Mouse (Mus musculus) left cerebral cortex, adult 9 months (tissue): Measurements from ENCODE around the gene Fgfr2.

Experiments used
- DNase-seq, 2 experiments: peaks; one replicate each; pipeline ENCODE4 v3.0.0; 2022; ENCODE audit warnings: low spot score in 2 of 2

The Fgfr2 gene

GRCm38 (mm10) chr7:133041784-133042183 lies 81.4 kb downstream of the Fgfr2 start:
- no peak for DNase-seq

GRCm38 (mm10) chr7:133040688-133041345 lies 82.3 kb downstream of the Fgfr2 start:
- no peak for DNase-seq

- peak in 1 of 2 experiments; percentile 48 for DNase-seq
These were observed 83.4 kb downstream of the Fgfr2 start for GRCm38 (mm10) chr7:133039556-133040255.

- DNase-seq, result no peak
These were observed 85.5 kb downstream of the Fgfr2 start for GRCm38 (mm10) chr7:133037618-133038017.

- no peak for DNase-seq
These were observed 85.9 kb downstream of the Fgfr2 start for GRCm38 (mm10) chr7:133037217-133037616.

- DNase-seq, result no peak
These were observed 87.2 kb downstream of the Fgfr2 start for GRCm38 (mm10) chr7:133035901-133036300.

GRCm38 (mm10) chr7:133032589-133033203 lies 90.5 kb downstream of the Fgfr2 start:
- DNase-seq, result peak in 1 of 2 experiments; percentile 64

- DNase-seq, result no peak
These were observed 93.6 kb downstream of the Fgfr2 start for GRCm38 (mm10) chr7:133029496-133030047.

- DNase-seq, result no peak
These were observed 94.1 kb downstream of the Fgfr2 start for GRCm38 (mm10) chr7:133029004-133029403.

- no peak for DNase-seq
These were observed 95.2 kb downstream of the Fgfr2 start for GRCm38 (mm10) chr7:133027930-133028329.

- no peak for DNase-seq
These were observed 98.5 kb downstream of the Fgfr2 start for GRCm38 (mm10) chr7:133024694-133025093.

- no peak for DNase-seq
These were observed 103.6 kb downstream of the Fgfr2 start for GRCm38 (mm10) chr7:133019481-133020020.

- no peak for DNase-seq
These were observed 104.2 kb downstream of the Fgfr2 start for GRCm38 (mm10) chr7:133018961-133019360.

- no peak for DNase-seq
These were observed 107.6 kb downstream of the Fgfr2 start for GRCm38 (mm10) chr7:133015416-133016070.

- DNase-seq, result no peak
These were observed 108.5 kb downstream of the Fgfr2 start for GRCm38 (mm10) chr7:133014631-133015030.

- no peak for DNase-seq
These were observed 109.2 kb downstream of the Fgfr2 start for GRCm38 (mm10) chr7:133013923-133014322.

GRCm38 (mm10) chr7:133012637-133013366 lies 110.3 kb downstream of the Fgfr2 start:
- peak; percentile 51 to 70 for DNase-seq

GRCm38 (mm10) chr7:133011611-133012010 lies 111.5 kb downstream of the Fgfr2 start:
- no peak for DNase-seq

GRCm38 (mm10) chr7:133011191-133011590 lies 112.0 kb downstream of the Fgfr2 start:
- peak in 1 of 2 experiments; percentile 16 for DNase-seq

- DNase-seq, result no peak
These were observed 112.7 kb downstream of the Fgfr2 start for GRCm38 (mm10) chr7:133010477-133010876.

- no peak for DNase-seq
These were observed 113.5 kb downstream of the Fgfr2 start for GRCm38 (mm10) chr7:133009676-133010075.
